Mouse (Mus musculus) neural tube, embryonic 11.5 days (tissue): ENCODE data around the gene Pdk4. TPM values are rescaled to one million over a fixed set of nuclear protein-coding genes. Genes with fewer than 3 reads are reported as not detected.

Experiments used
- ATAC-seq: fragments of 200-750 bp; cut with Nextera tagmentation; 2 replicates; pipeline ENCODE4 v1.8.0; 2017; ENCODE audit warnings: moderate number of reproducible peaks, mild to moderate bottlenecking, moderate TSS enrichment, moderate library complexity; ENCODE audit not compliant: insufficient read depth, low FRiP score, low TSS enrichment
- DNase-seq: peaks from one replicate; pipeline ENCODE4 v3.0.0-alpha.2; 2015; ENCODE audit warnings: low spot score
- H3K27ac ChIP-seq: fragments of 300-500 bp; sonication (generic); 2 replicates; pipeline ENCODE4 v1.5.1; 2014; ENCODE audit warnings: low read depth, mild to moderate bottlenecking, low read length
- H3K27me3 ChIP-seq: fragments of 300-500 bp; sonication (generic); 2 replicates; pipeline ENCODE4 v1.6.1; 2014; ENCODE audit warnings: mild to moderate bottlenecking, low read length, mixed read lengths; ENCODE audit not compliant: control insufficient read depth, insufficient read depth
- H3K36me3 ChIP-seq: fragments of 300-500 bp; sonication (generic); 2 replicates; pipeline ENCODE4 v1.6.1; 2014; ENCODE audit warnings: mild to moderate bottlenecking, low read length, moderate library complexity, mixed read lengths; ENCODE audit not compliant: control insufficient read depth, insufficient read depth
- H3K4me1 ChIP-seq: fragments of 300-500 bp; sonication (generic); 2 replicates; pipeline ENCODE4 v1.6.1; 2014; ENCODE audit warnings: low read length, mixed read lengths; ENCODE audit not compliant: control insufficient read depth, insufficient read depth
- H3K4me2 ChIP-seq: fragments of 300-500 bp; sonication (generic); 2 replicates; pipeline ENCODE4 v1.6.1; 2014; ENCODE audit warnings: low read depth, mild to moderate bottlenecking, moderate library complexity
- H3K4me3 ChIP-seq: fragments of 300-500 bp; sonication (generic); 2 replicates; pipeline ENCODE4 v1.5.1; 2014; ENCODE audit warnings: low read depth, low read length
- H3K9ac ChIP-seq: fragments of 300-500 bp; sonication (generic); 2 replicates; pipeline ENCODE4 v1.6.1; 2014; ENCODE audit warnings: mild to moderate bottlenecking, low read length
- H3K9me3 ChIP-seq: fragments of 300-500 bp; sonication (generic); 2 replicates; pipeline ENCODE4 v1.6.1; 2016; ENCODE audit warnings: low read length; ENCODE audit not compliant: control insufficient read depth
- WGBS: fragments of 180-500 bp; shearing (Covaris S2); extraction: QIAGEN DNeasy Blood & Tissue Kit; methylation state at CpG from one replicate; pipeline ENCODE4 v1.1.7; 2014; 5-methylcytosine and 5-hydroxymethylcytosine counted together
- polyA plus RNA-seq: library from polyadenylated mRNA; unstranded; fragments of >200 nt; fragmentation: Nextera tagmentation; extraction: Ambion mirVana; gene quantifications from 2 replicates; pipeline ENCODE4 v1.2.1, GENCODE M21; 2014

The Pdk4 gene
- polyA plus RNA-seq, 1 experiment from 2014 or later, result 1.3 TPM

GRCm38 (mm10) chr6:5455836-5456235, 40.3 kb downstream of the Pdk4 start:
- Histone ChIP-seq H3K4me2 (no peak overlapping the region), H3K9ac (no peak overlapping the region), H3K4me1 (no peaks in the 10 kb centered on the region), H3K9me3 (no peaks in the 10 kb centered on the region), H3K4me3 (no peak overlapping the region), H3K27ac (no peak overlapping the region), H3K27me3 (no peaks in the 10 kb centered on the region), H3K36me3 (no peaks in the 10 kb centered on the region)
- DNase-seq (no peak), ATAC-seq (no peak)
- 81% methylated on average over 3 of the region's 3 CpGs for WGBS

GRCm38 (mm10) chr6:5449878-5450277, 46.2 kb downstream of the Pdk4 start:
- Histone ChIP-seq H3K4me3 (no peak overlapping the region), H3K4me2 (no peak overlapping the region), H3K4me1 (no peaks in the 10 kb centered on the region), H3K27ac (no peak overlapping the region), H3K9ac (no peak overlapping the region), H3K27me3 (no peaks in the 10 kb centered on the region), H3K36me3 (no peaks in the 10 kb centered on the region), H3K9me3 (no peaks in the 10 kb centered on the region)
- no peak for DNase-seq
- ATAC-seq, result no peak
- whole genome bisulfite sequencing, result 89% methylated on average over 5 of the region's 5 CpGs

GRCm38 (mm10) chr6:5448396-5448795, 47.7 kb downstream of the Pdk4 start:
- Histone ChIP-seq H3K27ac (no peak overlapping the region), H3K4me3 (no peak overlapping the region), H3K27me3 (no peaks in the 10 kb centered on the region), H3K4me1 (no peaks in the 10 kb centered on the region), H3K36me3 (no peaks in the 10 kb centered on the region), H3K9ac (no peak overlapping the region), H3K9me3 (no peaks in the 10 kb centered on the region), H3K4me2 (no peak overlapping the region)
- ATAC-seq, result no peak
- 71% methylated on average over 4 of the region's 4 CpGs for WGBS
- no peak for DNase-seq

DNA sequence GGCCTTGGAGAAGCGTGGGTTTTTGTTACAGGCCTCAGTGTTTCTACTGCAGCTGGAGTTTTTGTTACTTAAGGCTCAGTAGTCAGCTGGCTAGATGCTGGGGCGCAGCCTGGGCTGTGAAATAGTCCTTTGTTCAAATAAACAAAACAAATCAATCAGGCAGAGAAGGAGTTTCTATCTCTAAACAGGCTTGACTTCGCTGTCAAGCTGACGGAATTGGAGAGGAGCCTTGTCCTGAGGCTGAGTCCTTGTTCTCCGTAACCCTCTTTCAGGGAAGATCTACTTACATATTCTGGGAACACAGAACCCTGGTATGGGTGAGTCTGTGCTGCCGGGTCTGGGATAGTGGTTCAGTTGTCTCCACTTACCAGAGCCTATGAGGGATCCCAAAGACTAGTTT, 48.6 kb downstream of the Pdk4 start:
- 61% methylated on average over 6 of the region's 6 CpGs for WGBS
- no peaks in the 10 kb centered on the region for H3K36me3 ChIP-seq
- ATAC-seq, result no peak; the same call in 1 of the 2 replicates

GRCm38 (mm10) chr6:5447013-5447412, 49.1 kb downstream of the Pdk4 start:
- Histone ChIP-seq H3K36me3 (no peaks in the 10 kb centered on the region), H3K9ac (no peak overlapping the region), H3K27me3 (no peaks in the 10 kb centered on the region), H3K4me1 (no peaks in the 10 kb centered on the region), H3K27ac (no peak overlapping the region), H3K4me3 (no peak overlapping the region), H3K9me3 (no peaks in the 10 kb centered on the region), H3K4me2 (no peak overlapping the region)
- ATAC-seq (no peak), DNase-seq (no peak)
- 90% methylated on average over 4 of the region's 4 CpGs for WGBS

More for the DNA sequence above, 48.6 kb downstream of the Pdk4 start:
- DNase-seq, result peak; percentile 14
- Histone ChIP-seq H3K4me1 (no peaks in the 10 kb centered on the region), H3K9me3 (no peaks in the 10 kb centered on the region), H3K27me3 (no peaks in the 10 kb centered on the region), H3K4me2 (no peak overlapping the region), H3K4me3 (no peak overlapping the region), H3K9ac (no peak overlapping the region), H3K27ac (no peak overlapping the region)

- no peak overlapping the region for H3K4me3 ChIP-seq
- H3K4me2 ChIP-seq, result no peak overlapping the region
- H3K4me1 ChIP-seq, result no peaks in the 10 kb centered on the region
- H3K36me3 ChIP-seq, result no peaks in the 10 kb centered on the region
- no peak for ATAC-seq
- no peak overlapping the region for H3K9ac ChIP-seq
- 94% methylated on average over 5 of the region's 5 CpGs for WGBS
- no peaks in the 10 kb centered on the region for H3K9me3 ChIP-seq
- no peaks in the 10 kb centered on the region for H3K27me3 ChIP-seq
- no peak for DNase-seq
- no peak overlapping the region for H3K27ac ChIP-seq
These were observed 51.7 kb downstream of the Pdk4 start for GRCm38 (mm10) chr6:5444331-5444898.

- no peaks in the 10 kb centered on the region for H3K27me3 ChIP-seq
- WGBS, result 36% methylated on average over 13 of the region's 13 CpGs
- H3K9me3 ChIP-seq, result no peaks in the 10 kb centered on the region
- no peak overlapping the region for H3K4me2 ChIP-seq
- H3K4me3 ChIP-seq, result no peak overlapping the region
- no peak for ATAC-seq
- DNase-seq, result no peak
- no peaks in the 10 kb centered on the region for H3K4me1 ChIP-seq
- H3K27ac ChIP-seq, result no peak overlapping the region
- H3K36me3 ChIP-seq, result no peaks in the 10 kb centered on the region
- H3K9ac ChIP-seq, result no peak overlapping the region
These were observed 52.8 kb downstream of the Pdk4 start for GRCm38 (mm10) chr6:5443104-5443863.

- no peaks in the 10 kb centered on the region for H3K4me1 ChIP-seq
- 0 out of 2 replicates have a peak overlapping the region, but pooled peaks have one; percentile 3 for H3K4me2 ChIP-seq
- H3K27ac ChIP-seq, result no peak overlapping the region
- no peaks in the 10 kb centered on the region for H3K9me3 ChIP-seq
- DNase-seq (peak; percentile 24), ATAC-seq (no peak)
- no peaks in the 10 kb centered on the region for H3K36me3 ChIP-seq
- no peak overlapping the region for H3K9ac ChIP-seq
- H3K27me3 ChIP-seq, result no peaks in the 10 kb centered on the region
- H3K4me3 ChIP-seq, result no peak overlapping the region
- WGBS, result 14% methylated on average over 14 of the region's 14 CpGs
These were observed 53.6 kb downstream of the Pdk4 start for GRCm38 (mm10) chr6:5442316-5443085.
